Mouse (Mus musculus): ENCODE measurements around the gene St6galnac3. TPM values are rescaled to one million over a fixed set of nuclear protein-coding genes. Genes with fewer than 3 reads are reported as not detected.

The St6galnac3 gene
- polyA plus RNA-seq, 1 experiment from 2014 or later, result 15.8 TPM

DNA sequence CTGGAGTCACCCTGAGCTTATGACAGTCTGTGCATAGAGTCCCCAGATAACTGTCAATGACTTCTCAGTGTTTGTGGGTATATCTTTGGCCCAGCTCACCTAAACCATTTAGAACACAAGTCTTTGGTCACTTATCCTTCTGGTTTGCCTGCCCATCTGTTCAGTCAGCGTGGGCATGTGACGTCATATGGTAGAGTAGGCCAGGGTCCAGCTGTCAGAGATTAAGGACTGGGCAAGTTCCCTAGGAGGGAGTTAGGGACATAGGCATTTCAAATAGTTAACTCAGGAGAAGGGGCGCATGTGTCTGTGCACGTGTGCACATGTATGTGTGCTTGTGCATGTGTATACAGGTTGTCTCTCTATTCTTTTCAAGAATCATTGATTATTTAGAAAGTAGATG is 554.8 kb downstream of the St6galnac3 start:
- no peaks in the 10 kb centered on the region for H3K9me3 ChIP-seq (replicated peaks)
- no peak overlapping the region for H3K27ac ChIP-seq
- no peak overlapping the region for H3K4me2 ChIP-seq
- no peak overlapping the region for H3K4me3 ChIP-seq
- no peak for ATAC-seq (replicated peaks; ENCODE audit: insufficient number of reproducible peaks, insufficient read depth, low FRiP score, low read depth)
- H3K9ac ChIP-seq, result no peak overlapping the region
- 83% methylated on average over 4 of the region's 4 CpGs for WGBS
- H3K4me1 ChIP-seq (replicated peaks), result no peaks in the 10 kb centered on the region
- H3K27me3 ChIP-seq, result no peaks in the 10 kb centered on the region
- no peaks in the 10 kb centered on the region for H3K36me3 ChIP-seq

DNA sequence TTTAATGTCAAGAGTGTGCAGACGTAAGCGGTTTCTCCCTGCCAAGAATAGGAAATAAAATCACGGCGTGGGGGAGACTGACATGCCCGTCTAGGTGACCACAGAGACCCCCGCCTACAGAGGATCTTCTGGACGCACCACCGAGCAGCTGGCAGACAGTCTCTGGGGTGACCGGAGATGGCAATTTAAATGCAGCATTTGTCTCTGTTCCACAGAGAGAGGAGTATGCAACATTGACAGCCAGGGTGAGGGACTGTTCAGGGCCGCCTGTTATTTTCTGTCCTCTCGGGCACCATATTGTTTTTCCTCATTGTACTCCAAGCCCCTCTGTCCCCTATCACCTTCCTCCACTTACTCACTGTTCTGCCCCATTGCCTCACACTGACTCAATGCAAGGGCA is 555.2 kb downstream of the St6galnac3 start:
- Histone ChIP-seq H3K27ac (no peak overlapping the region), H3K27me3 (no peaks in the 10 kb centered on the region), H3K4me3 (no peak overlapping the region), H3K4me1 (replicated peaks) (no peaks in the 10 kb centered on the region), H3K4me2 (no peak overlapping the region), H3K9me3 (replicated peaks) (no peaks in the 10 kb centered on the region), H3K36me3 (no peaks in the 10 kb centered on the region), H3K9ac (no peak overlapping the region)
- 85% methylated on average over 11 of the region's 11 CpGs for WGBS
- ATAC-seq (replicated peaks; ENCODE audit: insufficient number of reproducible peaks, insufficient read depth, low FRiP score, low read depth), result no peak

DNA sequence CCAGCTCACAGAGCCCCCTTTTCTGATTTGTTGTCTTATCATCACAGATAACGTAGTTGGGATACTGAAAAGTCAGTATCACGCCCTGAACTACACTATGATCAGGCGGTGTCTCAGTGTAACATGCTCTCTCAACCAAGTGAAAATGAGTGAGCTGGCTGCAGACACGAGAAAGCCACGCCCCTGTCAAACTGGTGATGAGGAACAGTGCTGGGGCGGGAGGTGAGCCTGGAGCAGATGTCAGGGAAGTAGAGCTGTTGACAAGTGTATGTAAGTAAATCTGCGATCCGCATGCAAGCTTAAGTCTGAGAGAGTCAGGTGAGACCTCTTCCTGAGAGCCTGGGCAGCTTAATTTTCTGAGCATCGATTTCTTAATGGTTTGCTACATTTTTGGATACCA is 563.3 kb downstream of the St6galnac3 start:
- no peak overlapping the region for H3K27ac ChIP-seq
- no peaks in the 10 kb centered on the region for H3K9me3 ChIP-seq (replicated peaks)
- H3K9ac ChIP-seq, result no peak overlapping the region
- ATAC-seq (replicated peaks; ENCODE audit: insufficient number of reproducible peaks, insufficient read depth, low FRiP score, low read depth), result no peak
- no peak overlapping the region for H3K4me2 ChIP-seq
- 28% methylated on average over 9 of the region's 9 CpGs for WGBS
- 0 out of 2 replicates have a peak, but pooled peaks cover 2% of the 10 kb centered on the region for H3K4me1 ChIP-seq (replicated peaks)
- H3K27me3 ChIP-seq, result no peaks in the 10 kb centered on the region
- H3K36me3 ChIP-seq, result no peaks in the 10 kb centered on the region
- H3K4me3 ChIP-seq, result no peak overlapping the region

DNA sequence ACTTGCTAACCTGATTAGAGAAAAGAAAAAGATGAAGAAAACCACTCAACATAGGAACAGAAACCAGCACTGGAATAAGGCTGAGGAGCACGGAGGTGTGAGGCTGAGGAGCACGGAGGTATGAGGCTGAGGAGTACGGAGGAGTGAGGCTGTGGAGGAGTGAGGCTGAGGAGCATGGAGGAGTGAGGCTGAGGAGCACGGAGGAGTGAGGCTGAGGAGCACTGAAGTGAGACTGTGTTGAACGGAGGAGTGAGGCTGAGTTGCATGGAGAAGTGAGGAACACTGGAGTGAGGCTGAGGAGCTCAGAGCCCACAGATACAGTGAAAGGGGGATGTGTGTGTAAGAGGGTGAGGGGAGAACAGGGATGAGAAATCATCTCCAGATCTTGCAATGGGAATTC is 564.3 kb downstream of the St6galnac3 start:
- ATAC-seq (replicated peaks; ENCODE audit: insufficient number of reproducible peaks, insufficient read depth, low FRiP score, low read depth), result no peak
- 78% methylated on average over 5 of the region's 5 CpGs for WGBS

DNA sequence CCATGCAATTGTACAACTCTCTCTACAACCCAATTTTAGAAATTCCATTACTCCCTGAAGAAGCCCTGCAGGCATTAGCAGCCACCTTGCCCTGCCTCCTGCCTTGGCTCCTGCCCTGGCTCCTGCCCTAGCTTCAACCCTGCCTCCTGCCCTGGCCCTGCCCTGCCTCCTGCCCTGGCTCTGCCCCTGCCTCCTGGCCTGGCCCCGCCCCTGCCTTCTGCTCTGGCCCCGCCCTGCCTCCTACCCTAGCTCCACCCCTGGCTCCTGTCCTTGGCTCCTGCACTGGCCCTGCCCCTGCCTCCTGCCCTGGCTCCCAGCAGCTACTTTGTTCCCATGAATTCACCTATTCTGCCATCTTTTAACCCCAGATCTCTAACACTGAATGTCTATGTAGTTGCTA is 576.1 kb downstream of the St6galnac3 start:
- H3K9ac ChIP-seq, result no peak overlapping the region
- ATAC-seq (replicated peaks; ENCODE audit: insufficient number of reproducible peaks, insufficient read depth, low FRiP score, low read depth), result no peak
- 20% methylated on average over 2 of the region's 2 CpGs for WGBS
- H3K4me3 ChIP-seq, result no peak overlapping the region
- no peaks in the 10 kb centered on the region for H3K4me1 ChIP-seq (replicated peaks)
- no peaks in the 10 kb centered on the region for H3K9me3 ChIP-seq (replicated peaks)
- no peaks in the 10 kb centered on the region for H3K36me3 ChIP-seq
- H3K27ac ChIP-seq, result no peak overlapping the region
- no peak overlapping the region for H3K4me2 ChIP-seq
- no peaks in the 10 kb centered on the region for H3K27me3 ChIP-seq

More for the DNA sequence above, 564.3 kb downstream of the St6galnac3 start:
- Histone ChIP-seq H3K27me3 (no peaks in the 10 kb centered on the region), H3K9ac (no peak overlapping the region), H3K27ac (no peak overlapping the region), H3K4me3 (no peak overlapping the region), H3K4me2 (no peak overlapping the region), H3K9me3 (replicated peaks) (no peaks in the 10 kb centered on the region), H3K4me1 (replicated peaks) (0 out of 2 replicates have a peak, but pooled peaks cover 2% of the 10 kb centered on the region), H3K36me3 (no peaks in the 10 kb centered on the region)

Small RNA genes lying within 50 kb of the gene (microRNA-seq; reads per million reads assigned to microRNA genes)
- not detected for gene Gm27405

Other genes with a start within 250 kb of the St6galnac3 start
- gene Asb17, start 119.0 kb upstream of the St6galnac3 start, polyA plus RNA-seq (2015; fragmentation: Nextera tagmentation; extraction: Ambion mirVana), result 0.11 and 0.15 TPM in 2 replicates
- gene Msh4, start 181.0 kb upstream of the St6galnac3 start, polyA plus RNA-seq (2015; fragmentation: Nextera tagmentation; extraction: Ambion mirVana), result 0.09 and 0.14 TPM in 2 replicates
- gene Rabggtb, start 187.8 kb upstream of the St6galnac3 start, polyA plus RNA-seq (2015; fragmentation: Nextera tagmentation; extraction: Ambion mirVana), result 47.5 and 53.4 TPM in 2 replicates
- 236 and 304 TPM in 2 replicates for gene Acadm, start 219.5 kb upstream of the St6galnac3 start, polyA plus RNA-seq (2015; fragmentation: Nextera tagmentation; extraction: Ambion mirVana)
- gene Slc44a5, start 248.3 kb upstream of the St6galnac3 start, polyA plus RNA-seq (2015; fragmentation: Nextera tagmentation; extraction: Ambion mirVana), result 0.52 and 0.62 TPM in 2 replicates